22 mouse cellular contexts compared by ENCODE assay signal in genomic region chr2:167877254-167877870, GRCm38 (mm10). TPM values are rescaled to one million over a fixed set of nuclear protein-coding genes. Genes with fewer than 3 reads are reported as not detected.
DNase-seq lines count a peak whose midpoint lies in the region; TF ChIP-seq lines count a peak whose summit lies in the region.
"Had no signal": no experiment of that assay in that cellular context is flagged by ENCODE, and none has a peak within 500 bp of the region (broad histone marks: within the 10 kb centered on the region; RNA-seq: fewer than 3 reads in every experiment).

No protein-coding gene starts in this region.

- no peak overlapping the region for H3K9ac ChIP-seq in liver, adult 2 months (ENCODE audit: low read depth, low read length)
- H3K9ac ChIP-seq: embryonic facial prominence, embryonic 15.5 days; hindbrain, embryonic 15.5 days; limb, embryonic 13.5 days; midbrain, embryonic 15.5 days had no signal

- no peak for TF ChIP-seq POLR2A in liver, adult 2 months (IDR thresholded peaks at IDR 0.05; ENCODE audit: extremely low read depth, insufficient read depth, low read length)

- no peaks in the 10 kb centered on the region for H3K27me3 ChIP-seq in liver, adult 2 months (ENCODE audit: control insufficient read depth, insufficient read depth, low read length)
- no peaks in the 10 kb centered on the region for H3K27me3 ChIP-seq in limb, embryonic 10.5 days (ENCODE audit: low read depth, poor library complexity, severe bottlenecking)
- H3K27me3 ChIP-seq: embryonic facial prominence, embryonic 15.5 days; hindbrain, embryonic 15.5 days; limb, embryonic 13.5 days; midbrain, embryonic 15.5 days had no signal

- WGBS in liver, adult 2 months: 62% methylated on average over 11 of the region's 11 CpGs
- WGBS in limb, embryonic 10.5 days: 49% methylated on average over 11 of the region's 11 CpGs

- peak; percentile 33 for DNase-seq in adrenal gland, adult 2 months
- no peak for DNase-seq in adrenal gland, postnatal 4 days (ENCODE audit: low spot score in 2 of 2)
- DNase-seq in liver, adult 2 months (ENCODE audit: extremely low read depth, low read depth, low spot score): peak; percentile 51
- DNase-seq in liver (no peak), 3134 (ENCODE audit: extremely low read depth, insufficient read length, low spot score) (peak; percentile 67)
- no peak for DNase-seq in limb, embryonic 10.5 days (ENCODE audit: low spot score)
- no peak for DNase-seq in gastrocnemius, postnatal 10 days
- no peak for DNase-seq in urinary bladder, postnatal 4 days (ENCODE audit: low spot score in 2 of 2)
- DNase-seq: adrenal gland, postnatal 25 days; B cell, adult 2 months; cerebellum, adult 2 months; gastrocnemius, postnatal 36 days; heart, postnatal 14 days; layer of hippocampus, adult 9-11 months; thymus, postnatal 4 days had no signal

- H3K36me3 ChIP-seq in liver, adult 2 months (ENCODE audit: control insufficient read depth, insufficient read depth, low read length): no peaks in the 10 kb centered on the region
- no peaks in the 10 kb centered on the region for H3K36me3 ChIP-seq in limb, embryonic 10.5 days
- H3K36me3 ChIP-seq: embryonic facial prominence, embryonic 15.5 days; forebrain, embryonic 10.5 days; hindbrain, embryonic 15.5 days; limb, embryonic 13.5 days; midbrain, embryonic 15.5 days had no signal

- H3K27ac ChIP-seq in liver, adult 2 months (replicated peaks; ENCODE audit: insufficient read depth, low read depth, low read length): no peak overlapping the region
- H3K27ac ChIP-seq in limb, embryonic 10.5 days: peak overlapping the region; percentile 43
- H3K27ac ChIP-seq: embryonic facial prominence, embryonic 15.5 days; forebrain, embryonic 10.5 days; hindbrain, embryonic 15.5 days; kidney, postnatal 0 days; limb, embryonic 13.5 days; macrophage; midbrain, embryonic 15.5 days had no signal

- H3K79me2 ChIP-seq in liver, adult 2 months (ENCODE audit: control insufficient read depth, insufficient read depth, low read length): no peaks in the 10 kb centered on the region

- H3K4me3 ChIP-seq in liver, adult 2 months (ENCODE audit: insufficient read depth, low read depth, low read length): no peak overlapping the region
- H3K4me3 ChIP-seq in limb, embryonic 10.5 days: no peak overlapping the region
- H3K4me3 ChIP-seq: embryonic facial prominence, embryonic 15.5 days; forebrain, embryonic 10.5 days; hindbrain, embryonic 15.5 days; limb, embryonic 13.5 days; midbrain, embryonic 15.5 days had no signal

- no peaks in the 10 kb centered on the region for H3K9me3 ChIP-seq in limb, embryonic 10.5 days (replicated peaks)
- H3K9me3 ChIP-seq: embryonic facial prominence, embryonic 15.5 days; hindbrain, embryonic 15.5 days; limb, embryonic 13.5 days had no signal

- no peak for TF ChIP-seq CTCF in liver, adult 2 months (IDR thresholded peaks at IDR 0.05; ENCODE audit: low read depth, low read length)

- no peaks in the 10 kb centered on the region for H3K4me1 ChIP-seq in liver, adult 2 months (ENCODE audit: control insufficient read depth, insufficient read depth, low read length)
- H3K4me1 ChIP-seq in limb, embryonic 10.5 days: peaks cover 24% of the 10 kb centered on the region
- H3K4me1 ChIP-seq: embryonic facial prominence, embryonic 15.5 days; hindbrain, embryonic 15.5 days; limb, embryonic 13.5 days; midbrain, embryonic 15.5 days had no signal

RNA-seq across cellular contexts. Expression of gene Ptpn1, which starts 54.5 kb away (rescaled TPM):
- total RNA-seq in adrenal gland, adult 2 months (2021): 10 to 100 TPM; 55.1 to 71.3 TPM
- polyA plus RNA-seq in adrenal gland, adult 2 months (2012; rRNA removed): 52.3 and 57.9 TPM in 2 replicates
- total RNA-seq in adrenal gland, postnatal 4 days (2021): 10 to 100 TPM; 49.4 to 58.7 TPM
- total RNA-seq in liver, adult 2 months (2014; rRNA removed): 6.5 and 7.9 TPM in 2 replicates
- polyA plus RNA-seq in liver, adult 2 months (2012; rRNA removed): 17.3 and 20.2 TPM in 2 replicates
- polyA plus RNA-seq in limb, embryonic 10.5 days (2016; fragmentation: Nextera tagmentation; extraction: Ambion mirVana): 56.4 and 62.2 TPM in 2 replicates
- 10 to 100 TPM; 16.4 to 22.7 TPM for total RNA-seq in gastrocnemius, postnatal 10 days (2021)

Comparison
In these comparisons a context has a peak if more than half of its experiments do, and no peak if none do; other contexts are left out.
1. DNase-seq: peak in adrenal gland, adult 2 months (single experiment), liver, adult 2 months (single experiment) and 3134 (single experiment); none in adrenal gland, postnatal 4 days (0 of 2), liver (single experiment), limb, embryonic 10.5 days (single experiment), gastrocnemius, postnatal 10 days (single experiment) and urinary bladder, postnatal 4 days (0 of 2).